Mouse (Mus musculus) kidney, adult 11 months (tissue): ENCODE measurements around the gene Acvr1c.

Experiments used
- DNase-seq: peaks from one replicate; pipeline ENCODE4 v3.0.0; 2022

Gene Acvr1c

GRCm38 (mm10) chr2:58357414-58358131 lies at the start of gene Acvr1c:
Gene Acvr1c (minus strand): TSS chr2:58357895.
- DNase-seq: no peak

GRCm38 (mm10) chr2:58403481-58403880 lies 45.8 kb upstream of the Acvr1c start:
- no peak for DNase-seq

- DNase-seq: no peak
Observed at GRCm38 (mm10) chr2:58388601-58389000, 30.9 kb upstream of the Acvr1c start.

GRCm38 (mm10) chr2:58380020-58380419 lies 22.3 kb upstream of the Acvr1c start:
- no peak for DNase-seq

GRCm38 (mm10) chr2:58379475-58379874 lies 21.8 kb upstream of the Acvr1c start:
- no peak for DNase-seq

GRCm38 (mm10) chr2:58377417-58378130 lies 19.9 kb upstream of the Acvr1c start:
- no peak for DNase-seq

GRCm38 (mm10) chr2:58366196-58366595 lies 8.5 kb upstream of the Acvr1c start:
- DNase-seq: no peak

GRCm38 (mm10) chr2:58361361-58362046 lies 3.8 kb upstream of the Acvr1c start:
- no peak for DNase-seq

GRCm38 (mm10) chr2:58358132-58358460 lies 401 bp upstream of the Acvr1c start:
- no peak for DNase-seq

- DNase-seq: no peak
Observed at GRCm38 (mm10) chr2:58357068-58357413, 654 bp downstream of the Acvr1c start.

GRCm38 (mm10) chr2:58354389-58354788 lies 3.3 kb downstream of the Acvr1c start:
- DNase-seq: no peak

GRCm38 (mm10) chr2:58352846-58353245 lies 4.8 kb downstream of the Acvr1c start:
- no peak for DNase-seq

- no peak for DNase-seq
Observed at GRCm38 (mm10) chr2:58350657-58351056, 7.0 kb downstream of the Acvr1c start.

GRCm38 (mm10) chr2:58336730-58337129 lies 21.0 kb downstream of the Acvr1c start:
- DNase-seq: no peak

- DNase-seq: no peak
Observed at GRCm38 (mm10) chr2:58329589-58329988, 28.1 kb downstream of the Acvr1c start.

GRCm38 (mm10) chr2:58324118-58324901 lies 33.4 kb downstream of the Acvr1c start:
- DNase-seq: no peak

GRCm38 (mm10) chr2:58323274-58323673 lies 34.4 kb downstream of the Acvr1c start:
- no peak for DNase-seq

GRCm38 (mm10) chr2:58316186-58316585 lies 41.5 kb downstream of the Acvr1c start:
- DNase-seq: no peak

GRCm38 (mm10) chr2:58309695-58310094 lies 48.0 kb downstream of the Acvr1c start:
- no peak for DNase-seq

GRCm38 (mm10) chr2:58304450-58304849 lies 53.2 kb downstream of the Acvr1c start:
- no peak for DNase-seq

GRCm38 (mm10) chr2:58289759-58290431 lies 67.8 kb downstream of the Acvr1c start:
- DNase-seq: no peak

GRCm38 (mm10) chr2:58289331-58289730 lies 68.4 kb downstream of the Acvr1c start:
- no peak for DNase-seq
